Mouse (Mus musculus) yolk sac, embryonic 10.5 days (tissue): ENCODE data around the gene Fkbp8.

ENCODE experiments used
- DNase-seq: peaks from one replicate; pipeline ENCODE4 v3.0.0-alpha.2; 2017; ENCODE audit warnings: low spot score

The Fkbp8 gene

GRCm38 (mm10) chr8:70558334-70558733 lies 30.8 kb downstream of the Fkbp8 start:
- no peak for DNase-seq

DNA sequence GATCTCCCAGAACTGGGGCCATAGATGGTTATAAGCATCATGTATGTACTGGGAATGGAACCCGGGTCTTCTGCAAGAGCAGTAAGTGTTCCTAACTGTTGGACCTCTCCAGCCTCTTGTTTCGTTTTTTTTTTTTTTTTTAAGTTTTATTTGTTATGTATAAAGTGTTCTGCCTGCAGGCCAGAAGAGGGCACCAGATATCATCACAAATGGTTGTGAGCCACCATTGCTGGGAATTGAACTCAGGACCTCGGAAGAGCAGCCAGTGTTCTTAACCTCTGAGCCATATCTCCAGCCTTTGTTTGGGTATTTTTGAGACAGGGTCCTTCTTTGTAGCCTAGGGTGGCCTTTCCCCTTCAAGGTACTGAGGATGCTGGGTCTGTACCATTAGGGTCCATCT lies 31.5 kb downstream of the Fkbp8 start:
- DNase-seq = no peak

DNA sequence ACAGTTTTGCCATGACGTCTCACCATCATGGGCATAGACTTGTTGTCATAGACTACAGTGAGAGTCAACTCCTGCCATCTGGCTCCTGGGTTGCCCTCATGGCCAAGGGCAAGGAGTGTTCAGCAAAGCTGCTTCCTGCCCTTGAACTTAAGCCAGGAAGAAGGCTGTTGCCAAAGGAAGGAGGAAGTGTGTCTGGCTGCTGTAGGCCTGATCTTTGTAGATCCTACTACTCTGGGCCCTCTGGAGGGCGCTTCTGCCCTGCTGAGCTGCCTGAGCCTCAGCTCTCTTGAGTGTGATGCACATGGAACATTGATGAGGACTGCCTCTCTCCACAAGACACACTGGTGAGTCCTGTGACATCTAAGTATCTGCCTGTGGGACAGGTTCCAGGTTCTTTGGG lies 32.6 kb downstream of the Fkbp8 start:
- no peak for DNase-seq

- DNase-seq = no peak
These were observed 33.0 kb downstream of the Fkbp8 start for GRCm38 (mm10) chr8:70560564-70560963.

GRCm38 (mm10) chr8:70561357-70561756 lies 33.8 kb downstream of the Fkbp8 start:
- no peak for DNase-seq

- no peak for DNase-seq
These were observed 34.4 kb downstream of the Fkbp8 start for GRCm38 (mm10) chr8:70561809-70562535.

DNA sequence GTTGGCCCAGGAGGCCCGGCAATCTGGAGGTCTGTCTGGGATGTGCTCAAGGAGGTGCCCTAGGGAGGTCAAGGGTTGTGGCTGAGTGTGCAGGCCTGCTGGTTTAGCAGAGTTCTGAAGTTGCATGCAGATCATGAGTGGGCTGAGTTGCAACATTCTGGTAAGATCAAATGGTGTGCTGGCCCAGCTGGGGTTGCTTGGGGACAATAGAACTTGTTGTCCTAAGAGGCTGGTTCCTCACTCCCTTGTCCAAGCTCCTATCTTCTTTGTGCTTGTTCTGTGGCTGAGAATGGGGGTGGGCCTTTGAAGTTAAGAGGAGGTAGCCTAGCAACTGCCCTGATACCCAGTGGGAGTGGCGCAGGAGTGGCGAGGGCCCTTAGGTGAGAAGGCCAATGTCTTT lies 35.3 kb downstream of the Fkbp8 start:
- DNase-seq = no peak

GRCm38 (mm10) chr8:70563763-70564387 lies 36.4 kb downstream of the Fkbp8 start:
- DNase-seq = no peak

GRCm38 (mm10) chr8:70564696-70565235 lies 37.2 kb downstream of the Fkbp8 start:
- no peak for DNase-seq

DNA sequence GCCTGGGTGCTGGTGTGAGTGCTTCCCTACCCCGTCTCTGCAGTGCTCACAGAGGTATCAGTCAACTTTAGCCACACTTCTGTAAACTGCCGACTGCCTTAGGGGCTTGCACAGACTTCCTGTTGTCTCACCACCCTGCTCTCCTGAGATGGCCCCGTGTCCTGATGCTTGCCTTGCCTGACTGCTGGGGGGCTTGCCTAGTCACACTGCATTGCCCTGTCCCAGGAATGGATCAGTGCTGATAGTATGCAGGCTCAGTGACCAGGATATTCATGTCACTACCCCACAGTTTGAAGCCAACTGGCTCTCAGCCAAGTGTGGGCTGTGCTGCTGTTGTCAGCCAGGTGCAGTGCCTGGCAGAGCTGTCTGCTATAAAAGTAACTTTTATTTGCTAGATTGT lies 38.0 kb downstream of the Fkbp8 start:
- no peak for DNase-seq

GRCm38 (mm10) chr8:70570360-70570759 lies 42.8 kb downstream of the Fkbp8 start:
- no peak for DNase-seq

DNA sequence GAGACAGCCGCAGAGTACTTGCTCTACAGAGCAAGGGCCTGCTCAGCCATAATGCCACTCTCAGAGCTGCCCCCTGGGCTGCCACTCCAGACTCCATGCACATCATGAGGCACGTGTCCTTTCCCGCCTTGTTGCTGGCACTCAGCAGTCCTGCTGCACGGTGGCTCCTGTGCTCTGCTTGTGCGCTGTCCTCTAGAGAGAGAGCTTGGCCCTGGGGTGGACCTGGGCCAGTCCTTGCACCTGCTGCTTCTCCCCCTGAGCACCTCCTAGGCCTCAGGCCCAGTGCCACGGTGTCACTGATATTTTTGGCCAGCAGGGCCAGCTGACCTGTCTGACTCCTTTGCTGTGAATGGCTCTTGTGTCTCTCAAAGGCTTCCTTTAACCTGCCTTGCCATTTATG lies 43.5 kb downstream of the Fkbp8 start:
- DNase-seq = no peak

GRCm38 (mm10) chr8:70574302-70574701 lies 46.8 kb downstream of the Fkbp8 start:
- no peak for DNase-seq

DNA sequence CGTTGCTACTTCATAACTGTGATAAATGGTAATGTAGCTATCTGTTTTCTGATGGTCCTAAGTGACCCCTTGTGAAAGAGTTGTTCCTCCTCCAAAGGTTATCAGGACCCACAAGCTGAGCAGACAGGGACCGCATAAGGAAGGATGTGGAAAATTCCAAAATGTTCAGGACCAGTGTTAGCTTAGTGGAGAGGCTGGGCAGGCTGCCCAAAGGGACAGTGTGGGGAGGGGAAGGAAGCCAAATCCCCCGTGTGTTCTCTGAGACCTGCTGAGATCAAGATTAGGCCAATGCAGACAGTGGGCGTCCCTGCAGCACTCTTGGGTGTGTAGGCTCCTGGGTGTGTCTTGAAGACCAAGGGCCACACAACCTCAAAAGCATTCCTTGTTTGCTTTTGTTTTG lies 47.4 kb downstream of the Fkbp8 start:
- no peak for DNase-seq

- DNase-seq = no peak
These were observed 49.7 kb downstream of the Fkbp8 start for GRCm38 (mm10) chr8:70577207-70577606.

DNA sequence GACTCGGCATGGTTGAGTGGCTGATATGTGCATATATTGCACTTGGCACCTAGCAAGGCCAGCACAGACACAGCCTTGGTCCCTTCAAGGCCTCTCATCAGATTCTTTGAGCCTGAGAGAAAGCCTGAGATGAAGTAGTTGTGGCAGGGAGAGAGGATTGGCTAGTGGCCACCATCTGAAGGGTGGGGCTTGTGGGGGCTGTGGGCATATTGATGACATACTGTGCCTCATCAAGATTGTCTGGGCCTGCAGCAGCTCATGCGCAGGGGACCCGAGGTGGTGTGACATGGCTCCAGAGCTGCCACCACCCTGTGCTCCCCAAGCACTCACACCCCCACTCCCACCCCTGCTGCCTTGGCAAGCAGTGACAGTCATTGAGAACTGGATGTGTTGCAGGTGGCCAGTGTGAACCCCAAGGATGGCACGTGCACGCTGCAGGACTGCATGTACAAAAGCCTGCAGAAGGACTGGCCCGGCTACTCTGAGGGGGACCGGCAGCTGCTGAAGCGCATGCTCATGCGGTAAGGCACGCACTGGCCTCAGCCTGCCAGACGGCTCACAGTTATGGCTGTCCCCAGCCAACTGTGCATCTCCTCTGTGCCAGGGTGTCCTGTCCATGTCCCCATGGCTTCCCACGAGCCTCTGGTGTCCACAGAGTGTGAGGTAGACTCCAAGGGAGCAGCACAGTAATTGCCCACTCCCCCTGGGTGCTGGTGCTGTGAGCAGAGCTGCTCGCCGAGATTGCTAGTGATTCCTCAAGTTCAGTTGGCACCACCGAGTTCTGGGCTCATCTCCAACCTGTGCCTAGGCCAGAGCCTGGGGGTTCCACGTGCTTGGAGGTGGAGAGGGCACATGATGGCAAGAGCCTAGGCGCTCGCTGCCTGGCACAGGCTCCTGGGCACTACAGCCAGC lies 56.2 kb downstream of the Fkbp8 start:
- DNase-seq = no peak

GRCm38 (mm10) chr8:70584606-70585257 lies 57.2 kb downstream of the Fkbp8 start:
- no peak for DNase-seq
